Mouse (Mus musculus) urinary bladder, postnatal 36 days (tissue): Measurements from ENCODE around the gene Fcgrt.
"Not testable (repeated sequence)": the region's sequence is repeated elsewhere in the genome, so short reads cannot be mapped to it uniquely, and the experiment has no call there.

Source experiments
- DNase-seq, 2 experiments: peaks; one replicate each; pipeline ENCODE4 v3.0.0; 2022; ENCODE audit warnings: low spot score in 2 of 2, mixed read lengths in 1 of 2

The Fcgrt gene

DNA sequence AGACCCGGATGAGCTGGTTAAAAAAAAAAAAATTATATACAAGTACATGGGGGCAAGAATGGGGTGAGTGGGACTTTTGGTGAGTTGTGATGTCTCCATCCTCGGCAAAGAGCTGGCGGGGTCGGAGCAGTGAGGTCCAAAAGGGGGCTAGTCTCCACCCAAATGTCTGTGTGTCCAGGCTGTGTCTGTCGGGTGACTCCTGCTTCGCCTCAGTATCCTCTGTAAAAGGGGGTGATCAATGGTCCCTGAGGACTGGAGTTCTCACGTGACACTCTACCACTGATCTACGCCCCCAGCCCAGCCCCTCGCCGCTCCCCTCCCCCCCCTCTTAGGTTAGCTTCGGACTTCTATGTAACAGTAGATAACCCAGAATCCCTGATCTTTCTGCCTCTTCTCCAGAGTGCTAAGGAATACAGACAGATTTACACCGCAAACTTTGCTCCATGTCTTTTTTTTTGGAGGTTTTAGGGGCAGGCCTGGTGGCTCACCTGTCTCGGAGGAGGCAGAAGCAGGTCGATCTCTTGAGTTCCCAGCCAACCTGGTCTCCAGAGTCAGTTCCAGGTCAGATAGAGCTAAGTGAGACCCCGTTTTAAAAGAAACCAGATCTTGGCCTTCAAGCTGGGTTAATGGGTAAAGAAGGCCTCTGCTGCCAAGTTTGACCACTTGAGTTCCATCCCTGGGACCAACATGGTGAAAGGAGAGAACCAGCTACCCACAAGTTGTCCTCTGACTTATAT, 26.3 kb upstream of the Fcgrt start:
- DNase-seq, result no peak

DNA sequence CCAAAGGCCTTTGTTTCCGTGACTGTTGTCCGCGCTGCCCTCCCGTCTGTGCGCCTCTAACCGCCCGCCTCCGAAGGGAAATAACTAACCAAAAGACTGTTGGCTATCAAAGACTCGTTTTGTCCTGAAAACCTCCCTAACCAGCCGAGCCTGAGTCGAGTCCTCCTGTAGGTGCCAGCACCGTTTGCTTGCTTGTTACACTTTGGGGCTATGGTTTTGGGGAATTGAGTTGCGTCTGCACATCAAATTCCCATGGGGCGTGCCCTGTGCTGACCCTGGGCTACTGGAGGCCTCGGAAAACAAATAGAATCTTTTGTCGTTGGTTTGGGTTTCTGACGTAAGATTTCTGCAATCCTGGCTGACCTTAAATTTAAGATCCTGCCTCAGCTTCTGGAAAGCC, 25.7 kb upstream of the Fcgrt start:
- DNase-seq, result peak in 1 of 2 experiments; percentile 41

DNA sequence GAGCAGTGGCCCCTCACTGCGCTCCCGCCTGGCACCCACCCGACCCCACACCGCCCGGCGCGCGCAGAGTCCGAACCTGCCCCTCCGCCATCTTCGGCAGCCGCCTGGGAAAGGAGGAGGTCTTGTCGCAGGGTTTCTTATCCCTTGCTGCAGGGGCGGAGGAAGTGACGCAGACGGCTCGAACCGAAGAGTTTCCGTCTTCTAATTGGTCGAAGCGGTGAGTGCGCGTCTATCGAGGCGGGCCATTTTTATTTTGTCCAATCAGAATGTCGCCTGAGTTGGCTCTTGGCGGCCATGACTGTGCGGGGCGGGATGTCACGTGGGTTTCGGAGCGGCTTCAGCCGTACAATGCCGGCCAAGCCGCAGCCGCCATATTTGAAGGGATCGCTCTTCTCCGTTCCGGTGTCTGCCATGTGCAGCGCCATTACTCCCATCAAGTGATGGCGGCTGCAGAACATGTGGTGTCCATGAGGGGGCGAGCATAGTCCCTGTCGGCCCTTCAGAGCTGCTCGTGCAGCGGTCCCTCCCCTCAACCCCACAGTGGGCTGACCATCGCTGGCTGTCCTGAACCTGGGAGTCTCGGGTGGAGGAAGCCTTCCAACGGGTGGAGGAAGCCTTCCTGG, 25.1 kb upstream of the Fcgrt start, which contains the start of gene Rpl13a:
Gene Rpl13a (minus strand): TSS at position 138 of the 623 bp plus-strand sequence.
- peak; percentile 97 to 98 for DNase-seq

DNA sequence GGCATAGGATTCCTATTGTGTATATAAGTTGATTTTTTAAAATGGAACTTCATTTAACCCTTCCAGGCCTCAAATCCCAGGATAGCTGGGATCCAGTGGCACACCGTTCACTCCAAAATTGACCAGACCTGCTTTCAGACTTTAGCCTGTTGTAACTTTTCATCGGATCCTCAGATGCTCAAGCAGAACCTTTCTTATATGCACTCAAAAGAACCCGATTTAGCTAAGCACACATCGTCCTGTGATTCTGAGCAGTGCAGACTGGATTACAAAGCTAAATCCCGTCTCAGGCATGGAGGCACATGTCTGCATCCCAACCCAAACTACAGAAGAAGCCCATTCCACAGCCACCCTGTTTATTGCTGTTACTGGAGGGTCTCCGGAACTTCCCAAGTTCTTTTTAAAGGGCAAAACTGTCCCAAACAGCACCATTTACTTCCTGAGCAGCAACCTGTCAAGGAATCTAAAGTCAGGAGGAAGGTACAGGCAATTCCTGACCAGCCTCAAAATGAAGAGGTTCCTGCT, 24.1 kb upstream of the Fcgrt start:
- DNase-seq, result no peak

DNA sequence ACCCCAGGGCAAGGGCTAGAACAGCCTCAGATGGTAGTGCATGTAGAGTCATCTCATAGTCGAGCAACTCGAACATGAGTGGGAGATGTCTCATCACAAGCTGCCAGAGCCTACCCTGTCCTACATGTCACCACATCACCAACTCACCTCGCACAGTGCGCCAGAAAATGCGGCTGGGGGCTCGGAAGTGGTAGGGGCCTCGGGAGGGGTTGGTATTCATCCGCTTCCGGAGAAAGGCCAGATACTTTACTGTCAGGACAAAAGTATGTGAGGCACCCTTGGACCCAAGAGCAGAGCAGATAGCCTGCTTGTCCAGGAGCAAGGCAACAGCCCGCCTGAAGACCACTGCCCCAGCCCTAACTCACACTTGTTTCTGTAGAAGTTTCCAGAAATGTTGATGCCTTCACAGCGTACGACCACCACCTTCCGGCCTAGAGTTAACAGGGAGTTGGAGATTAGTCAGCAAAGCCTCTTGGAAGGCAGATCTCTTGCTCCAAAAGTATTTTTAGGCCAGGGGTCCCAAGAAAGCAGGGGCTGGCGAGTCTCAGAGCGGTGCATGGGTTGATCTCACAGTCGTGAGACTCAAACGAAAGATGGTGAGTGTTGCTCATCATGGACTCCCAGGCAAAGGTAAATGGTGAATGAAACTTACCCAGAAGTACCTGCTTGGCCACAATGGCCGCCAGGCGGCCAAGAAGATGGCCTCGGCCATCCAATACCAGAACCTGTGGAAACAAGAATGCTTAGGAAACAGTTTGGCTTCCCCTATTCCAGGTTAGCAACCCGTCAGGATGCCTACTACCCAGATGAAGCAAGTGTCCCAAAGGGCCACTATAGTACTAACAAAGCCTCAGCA, 23.4 kb upstream of the Fcgrt start:
- no peak for DNase-seq

DNA sequence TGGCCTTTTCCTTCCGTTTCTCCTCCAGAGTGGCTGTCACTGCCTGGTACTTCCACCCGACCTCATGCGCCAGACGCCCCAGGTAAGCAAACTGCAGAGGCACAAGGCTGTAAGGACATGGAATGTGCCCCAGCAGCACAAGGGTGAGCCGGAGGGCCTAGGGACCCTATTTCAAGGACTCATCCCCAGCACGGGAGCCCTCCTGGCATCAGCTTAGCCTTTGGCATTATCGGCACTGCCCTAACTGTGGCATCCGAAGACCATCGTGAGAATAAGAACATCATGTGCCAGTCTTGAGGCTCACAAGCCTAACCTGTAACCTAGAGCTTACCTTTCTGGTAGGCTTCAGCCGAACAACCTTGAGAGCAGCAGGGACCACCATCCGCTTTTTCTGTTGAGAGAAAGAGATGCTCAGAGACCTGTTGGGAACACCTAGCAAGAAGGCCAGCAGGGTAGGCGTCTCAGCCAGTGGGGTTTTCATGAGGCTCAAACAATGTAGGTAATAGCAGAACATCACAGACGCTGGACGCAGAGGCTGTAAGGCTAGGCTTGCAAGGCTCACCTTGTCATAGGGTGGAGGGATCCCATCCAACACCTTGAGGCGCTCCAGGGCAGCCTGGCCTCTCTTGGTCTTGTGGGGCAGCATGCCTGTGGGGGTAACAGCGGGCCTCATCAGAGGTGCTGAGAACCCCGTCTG, 22.6 kb upstream of the Fcgrt start:
- no peak for DNase-seq

DNA sequence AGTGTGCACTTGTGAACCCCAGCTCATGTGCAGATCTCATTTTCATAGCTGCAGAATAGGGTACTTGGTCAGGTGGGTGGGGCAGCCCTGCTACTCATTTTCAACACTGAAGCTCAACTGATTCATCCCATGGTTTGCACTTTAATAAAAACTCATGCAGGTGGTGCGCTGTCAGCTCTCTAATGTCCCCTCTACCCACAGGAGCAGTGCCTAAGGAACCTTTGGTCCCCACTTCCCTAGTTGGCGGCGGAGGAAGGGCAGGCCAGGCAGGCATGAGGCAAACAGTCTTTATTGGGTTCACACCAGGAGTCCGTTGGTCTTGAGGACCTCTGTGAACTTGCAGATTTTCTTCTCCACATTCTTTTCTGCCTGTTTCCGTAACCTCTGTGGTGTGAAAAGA, 22.0 kb upstream of the Fcgrt start:
- not testable (repeated sequence) for DNase-seq

DNA sequence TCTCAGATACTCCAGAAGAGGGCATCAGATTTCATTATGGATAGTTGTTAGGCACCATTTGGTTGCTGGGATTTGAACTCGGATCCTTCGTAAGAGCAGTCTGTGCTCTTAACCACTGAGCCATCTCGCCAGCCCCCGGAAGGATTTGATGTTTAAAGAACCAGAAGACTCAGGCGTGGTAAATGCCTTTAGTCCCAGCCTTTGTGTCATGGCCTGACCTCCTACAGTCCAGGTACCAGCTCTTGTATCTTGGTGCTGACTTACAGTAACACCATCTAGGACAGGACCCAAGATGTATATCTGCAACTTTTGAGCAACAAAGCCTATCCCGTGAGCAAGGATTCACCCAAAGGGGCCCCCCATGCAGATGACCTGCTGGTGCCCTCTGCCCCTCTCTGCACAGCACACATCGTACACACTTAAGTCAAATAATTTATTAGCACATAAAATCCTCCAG, 21.5 kb upstream of the Fcgrt start:
- no peak for DNase-seq

DNA sequence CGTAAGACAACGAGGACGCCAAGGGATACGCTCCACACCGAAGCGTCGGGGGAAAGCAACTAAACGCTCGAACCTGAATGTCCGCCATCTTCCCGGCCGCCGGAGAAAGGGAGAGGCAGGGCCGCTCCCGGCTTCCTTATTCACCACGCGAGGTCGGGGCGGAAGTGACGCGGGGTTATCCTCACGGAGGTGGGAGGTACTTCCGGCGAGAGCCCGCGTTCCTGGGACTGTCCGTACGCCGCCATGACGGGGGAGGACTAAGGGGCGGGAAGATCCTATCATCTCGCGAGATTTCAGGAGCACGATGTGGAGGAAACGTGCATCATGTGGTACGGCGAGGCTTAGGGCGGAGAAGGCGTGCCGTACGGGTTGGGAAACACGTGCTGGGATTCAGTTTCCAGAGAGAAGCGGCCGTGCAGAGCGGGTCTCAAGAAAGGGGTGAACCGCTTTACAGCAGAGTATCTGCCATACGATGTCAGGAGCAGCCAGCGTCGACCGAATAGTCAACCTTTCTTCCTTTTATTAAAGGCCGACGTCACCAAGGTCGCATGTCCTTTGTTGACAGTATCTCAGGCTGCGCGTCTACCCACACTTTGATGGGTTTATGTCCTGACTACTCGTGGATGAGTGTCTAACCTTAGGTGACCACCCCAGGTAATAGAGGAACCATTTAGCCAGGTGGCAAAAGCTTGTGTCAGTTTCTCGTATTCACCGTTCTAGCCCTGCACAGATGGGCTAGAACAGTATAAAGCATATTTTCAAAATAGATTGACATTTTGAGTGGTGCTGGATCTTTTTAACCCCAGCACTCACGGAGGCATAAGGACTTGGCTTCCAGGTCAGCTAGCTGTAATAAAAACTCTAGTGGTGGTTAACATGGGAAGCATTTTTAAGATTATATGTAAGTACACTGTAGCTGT, 20.8 kb upstream of the Fcgrt start, which contains the start of gene Rps11:
Gene Rps11 (minus strand): TSS at position 216 of the 920 bp plus-strand sequence.
- DNase-seq, result peak; percentile 99

DNA sequence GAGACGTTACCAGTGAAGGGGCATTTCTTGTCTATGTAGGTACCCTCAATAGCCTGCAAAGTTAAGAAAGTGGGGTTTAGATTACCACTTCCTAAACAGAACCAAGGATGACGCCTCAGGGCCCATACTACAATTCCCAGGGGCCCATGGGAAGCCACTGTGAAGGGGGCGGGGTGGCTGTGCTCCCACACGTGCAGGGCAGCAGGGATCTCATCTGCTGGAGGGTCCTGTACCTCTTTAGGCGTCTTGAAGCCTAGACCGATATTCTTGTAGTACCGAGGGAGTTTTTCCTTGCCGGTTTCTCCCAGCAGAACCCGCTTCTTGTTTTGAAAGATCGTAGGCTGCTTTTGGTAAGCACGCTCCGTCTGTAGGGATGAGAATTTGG, 19.5 kb upstream of the Fcgrt start:
- DNase-seq, result no peak

DNA sequence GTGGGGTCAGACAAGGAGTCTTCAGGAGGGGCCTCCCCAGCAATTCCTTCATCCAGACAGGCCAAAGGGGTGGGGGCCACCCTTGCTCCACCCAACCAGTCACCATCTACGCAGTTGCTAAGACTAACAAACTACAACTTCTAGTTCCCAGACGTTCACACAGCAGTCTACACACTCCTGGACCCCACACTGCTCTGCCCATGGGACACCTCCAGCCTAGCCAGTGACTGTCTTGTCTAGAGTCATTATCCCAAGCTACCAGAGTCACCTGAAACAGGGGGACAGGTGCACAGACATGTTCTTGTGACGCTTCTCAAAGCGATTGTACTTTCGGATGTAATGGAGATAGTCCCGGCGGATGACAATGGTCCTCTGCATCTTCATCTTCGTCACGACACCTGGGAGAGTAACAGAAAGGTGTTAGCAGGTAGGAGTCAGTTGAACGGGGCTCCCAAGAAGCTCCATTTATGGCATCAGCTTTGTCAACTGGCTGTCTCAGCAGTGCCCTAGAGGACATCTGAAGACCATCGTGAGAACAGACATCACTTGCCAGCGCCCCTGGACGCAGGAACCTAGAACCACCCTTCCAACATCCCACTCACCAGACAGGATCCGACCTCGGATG, 19.0 kb upstream of the Fcgrt start:
- DNase-seq, result no peak

DNA sequence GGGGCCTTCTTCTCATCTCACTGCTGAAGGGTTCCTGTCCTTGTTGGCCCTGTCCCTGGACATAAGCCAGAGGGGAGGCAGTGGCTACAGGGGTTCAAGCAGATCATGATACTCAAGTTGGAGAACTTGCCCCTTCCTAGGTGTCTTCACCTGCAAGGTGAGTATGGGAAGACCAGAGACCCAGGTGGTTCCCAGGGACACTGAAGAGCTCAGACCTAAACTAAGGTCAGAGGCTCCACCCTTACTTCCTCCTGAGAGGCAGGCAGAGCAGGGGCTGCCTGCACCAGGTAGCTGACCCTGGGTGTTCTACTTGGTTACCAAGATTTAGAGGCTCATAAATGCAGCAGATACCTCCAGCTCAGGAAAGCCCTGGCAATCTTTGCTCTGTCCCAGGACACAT, 18.3 kb upstream of the Fcgrt start:
- DNase-seq, result no peak

DNA sequence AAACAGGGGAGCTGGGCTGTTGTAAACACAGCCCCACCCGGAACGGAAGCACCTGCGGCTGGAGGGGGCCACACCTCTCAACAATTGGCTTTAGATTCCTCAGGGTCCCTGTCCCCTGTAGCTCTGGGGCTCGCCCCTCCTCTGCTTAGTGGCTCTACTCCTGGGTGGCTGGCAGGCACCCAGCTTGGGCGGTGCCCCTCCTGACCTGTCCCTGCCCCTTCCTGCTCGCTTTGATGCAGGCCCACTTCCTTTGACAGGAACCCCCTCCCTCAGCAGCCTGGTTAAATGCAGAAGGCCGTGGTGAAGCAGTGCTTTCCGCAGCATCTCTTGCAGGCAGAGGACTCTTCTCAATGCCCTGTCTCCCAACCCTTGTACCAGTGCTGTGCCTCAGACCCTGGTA, 17.8 kb upstream of the Fcgrt start:
- peak in 1 of 2 experiments; percentile 55 for DNase-seq

DNA sequence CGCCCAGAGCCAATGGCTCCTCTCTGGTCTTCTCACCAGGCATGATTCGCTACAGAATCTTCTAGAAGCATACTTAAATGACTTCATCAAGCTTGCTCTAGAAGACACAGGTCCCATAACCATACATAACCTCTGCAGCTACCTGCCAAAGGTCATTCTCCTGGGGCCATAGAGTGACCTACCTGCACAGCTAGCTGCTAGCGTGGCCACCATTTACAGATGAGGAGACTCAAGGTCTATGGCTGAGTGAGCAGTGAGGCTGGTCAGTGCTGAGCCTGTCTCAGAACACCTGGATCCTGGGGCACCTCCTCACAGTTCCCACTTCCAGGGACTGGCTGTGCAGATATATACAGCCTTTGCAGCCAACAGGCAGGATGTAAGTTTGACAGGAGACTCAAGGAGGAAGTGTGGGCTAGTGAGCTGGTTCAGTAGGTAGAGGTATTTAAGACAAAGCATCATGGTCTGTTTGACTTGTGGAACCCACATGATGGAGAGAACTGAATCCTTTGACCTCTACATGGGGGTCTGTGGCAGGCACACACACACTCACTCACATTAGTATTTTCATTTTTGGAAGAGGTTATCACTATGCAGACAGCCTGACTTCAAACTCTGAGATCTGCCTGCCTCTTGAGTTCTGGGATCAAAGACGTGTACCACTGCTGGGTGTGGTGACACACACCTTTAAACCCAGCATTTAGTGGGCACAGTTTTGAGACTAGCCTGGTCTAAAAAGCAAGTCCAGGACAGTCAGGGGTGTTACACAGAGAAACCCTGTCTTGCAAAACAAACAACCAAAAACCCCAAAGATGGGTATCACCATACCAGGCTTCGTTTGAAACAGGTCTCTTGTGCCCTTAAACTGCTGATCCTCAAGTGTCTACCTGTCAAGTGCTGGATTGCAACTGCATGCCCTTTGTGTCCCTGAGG, 16.4 kb upstream of the Fcgrt start:
- no peak for DNase-seq

DNA sequence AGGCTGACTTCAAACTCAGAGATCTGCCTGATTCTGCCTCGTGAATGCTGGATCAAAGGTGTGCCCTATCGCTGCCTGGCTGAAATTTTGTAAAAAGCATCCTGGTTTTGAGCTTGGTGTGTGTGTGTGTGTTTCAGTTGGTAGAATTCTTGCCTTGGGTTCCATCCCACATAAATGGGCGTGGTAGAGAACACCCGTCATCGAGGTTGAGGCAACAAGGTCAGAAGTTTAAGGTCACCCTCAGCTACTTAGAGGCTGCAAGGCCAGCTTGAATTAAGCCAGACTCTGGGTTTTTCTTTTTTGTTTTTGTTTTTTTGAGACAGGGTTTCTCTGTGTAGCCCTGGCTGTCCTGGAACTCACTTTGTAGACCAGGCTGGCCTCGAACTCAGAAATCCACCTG, 14.7 kb upstream of the Fcgrt start:
- no peak for DNase-seq

DNA sequence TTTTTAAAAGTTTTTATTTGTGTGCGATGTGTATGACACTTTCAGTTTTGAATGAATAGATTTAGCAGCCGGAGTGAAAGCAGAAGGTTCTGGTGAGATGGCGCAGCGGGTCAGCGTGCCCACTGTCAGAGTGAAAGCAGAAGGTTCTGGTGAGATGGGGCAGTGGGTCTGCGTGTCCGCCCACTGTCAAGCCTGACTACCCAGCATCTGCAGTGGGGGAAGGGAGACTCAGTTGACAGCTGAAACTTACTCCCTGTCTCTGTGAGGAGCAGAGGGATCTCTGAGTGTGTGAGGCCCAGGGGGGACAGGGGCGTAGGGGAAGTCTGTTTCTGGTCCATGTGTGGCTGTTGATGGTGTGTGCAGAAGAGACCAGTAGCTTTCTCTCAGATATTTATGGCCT, 13.9 kb upstream of the Fcgrt start:
- DNase-seq, result no peak

DNA sequence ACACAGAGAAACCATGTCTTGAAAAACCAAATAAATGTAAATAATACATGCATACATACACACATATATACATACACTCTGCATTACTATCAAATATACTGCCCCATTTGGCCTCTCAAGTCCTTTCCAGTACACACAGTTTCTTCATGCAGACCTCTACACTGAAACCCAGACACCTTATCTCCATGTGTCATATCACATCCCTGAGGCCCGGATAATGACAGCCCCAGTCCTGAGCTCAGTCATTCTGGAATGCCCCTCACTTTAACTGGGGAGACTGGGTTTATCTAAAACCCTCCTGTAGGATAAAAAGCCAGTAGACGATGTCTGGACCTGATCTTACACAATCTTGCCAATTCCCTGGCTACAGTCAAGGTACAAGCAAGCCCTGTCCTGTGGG, 9.8 kb upstream of the Fcgrt start:
- no peak for DNase-seq

DNA sequence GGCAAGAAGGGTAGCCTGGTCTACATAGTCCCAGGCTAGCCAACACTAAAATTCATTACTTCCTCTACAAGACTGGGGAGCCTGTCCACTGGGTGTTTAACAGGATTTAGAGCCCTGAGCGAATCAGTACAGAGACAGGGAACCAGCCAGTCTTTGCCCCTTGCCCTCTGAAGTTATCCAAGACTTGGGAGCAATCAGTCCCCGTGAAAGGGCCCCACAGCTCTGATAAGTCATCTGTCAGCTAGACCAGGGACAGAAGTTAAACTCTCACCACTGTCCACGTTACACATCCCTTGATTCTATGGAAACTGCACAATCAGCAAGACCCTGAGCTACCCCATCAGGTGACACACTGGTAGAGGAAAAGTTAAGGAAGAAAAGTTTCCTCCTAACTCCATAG, 8.9 kb upstream of the Fcgrt start:
- DNase-seq, result no peak

DNA sequence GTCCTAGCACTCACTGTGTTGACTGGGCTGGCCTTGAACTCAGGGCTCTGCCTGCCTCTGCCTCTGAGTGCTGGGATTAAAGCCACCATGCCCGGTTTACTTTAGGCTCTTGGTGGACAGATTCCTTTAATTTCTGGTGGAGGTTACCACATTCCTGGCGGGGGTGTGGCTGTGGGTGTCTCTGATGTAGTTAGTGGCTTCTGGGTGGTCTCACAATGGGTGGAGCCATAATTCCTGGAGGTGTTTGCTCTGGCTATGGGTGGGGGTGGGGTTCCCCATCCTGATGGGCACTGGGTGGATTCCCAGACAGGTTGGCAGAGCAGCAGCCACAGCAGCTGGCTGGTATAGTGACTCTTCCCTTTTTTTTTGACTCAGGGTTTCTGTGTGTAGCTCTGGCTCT, 8.3 kb upstream of the Fcgrt start:
- no peak for DNase-seq
